Mouse (Mus musculus) spleen, postnatal 14 days (tissue): ENCODE measurements around the gene Rgl1.

ENCODE experiments used
- DNase-seq, 2 experiments: peaks; one replicate each; pipeline ENCODE4 v3.0.0; 2021 to 2022; ENCODE audit warnings: low spot score in 2 of 2

Gene Rgl1

GRCm38 (mm10) chr1:152717329-152717728 lies 48.8 kb downstream of the Rgl1 start:
- DNase-seq, result no peak

GRCm38 (mm10) chr1:152714405-152714804 lies 51.7 kb downstream of the Rgl1 start:
- DNase-seq, result no peak

GRCm38 (mm10) chr1:152713924-152714323 lies 52.2 kb downstream of the Rgl1 start:
- DNase-seq, result no peak

- no peak for DNase-seq
Observed at GRCm38 (mm10) chr1:152711037-152711436, 55.1 kb downstream of the Rgl1 start.

GRCm38 (mm10) chr1:152707560-152707959 lies 58.6 kb downstream of the Rgl1 start:
- no peak for DNase-seq

- no peak for DNase-seq
Observed at GRCm38 (mm10) chr1:152703941-152704340, 62.2 kb downstream of the Rgl1 start.

GRCm38 (mm10) chr1:152702920-152703319 lies 63.2 kb downstream of the Rgl1 start:
- no peak for DNase-seq

- DNase-seq, result no peak
Observed at GRCm38 (mm10) chr1:152701066-152701465, 65.1 kb downstream of the Rgl1 start.

GRCm38 (mm10) chr1:152697341-152697740 lies 68.8 kb downstream of the Rgl1 start:
- no peak for DNase-seq

GRCm38 (mm10) chr1:152695491-152695890 lies 70.7 kb downstream of the Rgl1 start:
- no peak for DNase-seq

GRCm38 (mm10) chr1:152689968-152690367 lies 76.2 kb downstream of the Rgl1 start:
- DNase-seq, result no peak

GRCm38 (mm10) chr1:152687733-152688181 lies 78.4 kb downstream of the Rgl1 start:
- no peak for DNase-seq

- DNase-seq, result no peak
Observed at GRCm38 (mm10) chr1:152687099-152687730, 78.9 kb downstream of the Rgl1 start.

- no peak for DNase-seq
Observed at GRCm38 (mm10) chr1:152685531-152685930, 80.6 kb downstream of the Rgl1 start.

- no peak for DNase-seq
Observed at GRCm38 (mm10) chr1:152682368-152683194, 83.6 kb downstream of the Rgl1 start.

- no peak for DNase-seq
Observed at GRCm38 (mm10) chr1:152681676-152682367, 84.3 kb downstream of the Rgl1 start.

GRCm38 (mm10) chr1:152681116-152681515 lies 85.0 kb downstream of the Rgl1 start:
- DNase-seq, result no peak

- peak; percentile 22 to 56 for DNase-seq
Observed at GRCm38 (mm10) chr1:152678451-152678850, 87.7 kb downstream of the Rgl1 start.

- DNase-seq, result no peak
Observed at GRCm38 (mm10) chr1:152677482-152678211, 88.5 kb downstream of the Rgl1 start.

- no peak for DNase-seq
Observed at GRCm38 (mm10) chr1:152669446-152670180, 96.5 kb downstream of the Rgl1 start.

- DNase-seq, result no peak
Observed at GRCm38 (mm10) chr1:152660436-152660835, 105.7 kb downstream of the Rgl1 start.
